Mouse (Mus musculus): ENCODE data around the gene Mmgt2. TPM values are rescaled to one million over a fixed set of nuclear protein-coding genes. Genes with fewer than 3 reads are reported as not detected.
A peak's percentile ranks its signal among the peaks of the same experiment; 100 is the strongest.

Mmgt2 gene
- total RNA-seq, 2 experiments from 2014 or later, result 10.8 to 15.8 TPM

GRCm38 (mm10) chr11:62679954-62680353 lies 31.5 kb downstream of the Mmgt2 start:
- intact Hi-C loops (cut with DNase I), result loop anchor here (10.0 kb wide), 1 partner anchor 285 kb away; no protein-coding TSS in a partner anchor

DNA sequence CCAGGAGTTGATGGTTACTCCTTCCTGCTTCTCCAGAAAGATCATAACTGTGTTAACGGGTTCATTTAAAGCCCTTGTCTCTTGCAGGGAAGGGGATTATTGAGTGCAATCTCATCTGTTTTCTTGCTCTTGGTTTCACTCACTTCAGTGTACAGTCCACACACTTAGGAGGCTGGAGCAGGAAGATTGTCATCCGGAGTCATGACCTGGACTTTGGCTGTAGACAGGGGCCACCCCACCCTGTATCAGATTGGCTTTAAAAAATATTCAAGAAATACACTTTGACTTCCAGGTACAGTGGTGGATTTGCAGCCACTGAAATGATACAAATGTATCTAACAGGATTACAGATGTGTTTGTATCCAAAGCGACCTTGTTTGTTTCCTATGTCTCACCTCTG lies 43.1 kb downstream of the Mmgt2 start:
- DNase-seq, result no peak
- intact Hi-C loops (cut with DNase I), result no loop called here

More at GRCm38 (mm10) chr11:62679954-62680353, 31.5 kb downstream of the Mmgt2 start:
- DNase-seq, result no peak

- peak; percentile 59 to 67 for DNase-seq
- intact Hi-C loops (cut with DNase I), result no loop called here
Observed at GRCm38 (mm10) chr11:62693299-62694184, 45.1 kb downstream of the Mmgt2 start.

DNA sequence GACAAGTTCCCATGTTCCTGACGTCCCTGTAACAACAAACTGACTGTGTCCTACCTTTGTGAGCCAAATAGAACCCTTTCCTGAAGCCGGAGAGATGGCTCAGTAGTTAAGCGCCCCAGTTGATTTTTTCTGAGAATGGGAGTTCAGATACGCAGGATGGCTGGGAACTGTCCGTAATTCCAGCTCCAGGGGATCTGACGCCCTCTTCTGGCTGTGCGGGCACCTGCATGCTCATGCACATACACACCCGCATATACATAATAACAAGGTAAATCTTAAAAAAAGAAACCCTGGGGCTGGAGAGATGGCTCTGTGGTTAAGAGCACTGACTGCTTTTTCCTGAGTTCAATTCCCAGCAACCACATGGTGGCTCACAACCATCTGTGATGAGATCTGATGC lies 46.7 kb downstream of the Mmgt2 start:
- intact Hi-C loops (cut with DNase I), result no loop called here
- no peak for DNase-seq

DNA sequence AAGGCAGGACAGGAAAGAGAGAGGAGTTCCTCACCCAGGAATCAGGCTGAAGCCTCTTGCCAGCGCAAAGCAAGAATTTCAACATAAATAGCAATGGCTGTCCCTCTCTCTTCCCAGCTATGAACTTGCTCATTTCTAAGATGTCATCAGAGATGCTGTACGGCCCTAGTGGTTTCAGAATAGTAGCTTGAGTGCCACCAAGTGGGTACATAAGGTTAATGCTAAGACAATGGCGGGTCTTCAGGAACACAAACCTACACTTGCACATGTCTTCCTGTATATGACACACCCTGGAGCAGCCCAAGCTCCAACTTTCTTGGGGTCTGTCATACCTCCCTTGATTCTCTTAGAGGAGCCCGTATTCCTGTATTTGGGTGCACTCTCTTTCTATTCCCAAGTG lies 51.3 kb downstream of the Mmgt2 start:
- intact Hi-C loops (cut with DNase I), result no loop called here
- DNase-seq, result no peak

- intact Hi-C loops (cut with DNase I), result no loop called here
- no peak for DNase-seq
Observed at GRCm38 (mm10) chr11:62701218-62701617, 52.8 kb downstream of the Mmgt2 start.

- intact Hi-C loops (cut with DNase I), result no loop called here
- DNase-seq, result no peak
Observed at GRCm38 (mm10) chr11:62706141-62706540, 57.7 kb downstream of the Mmgt2 start.

GRCm38 (mm10) chr11:62708252-62708651 lies 59.8 kb downstream of the Mmgt2 start:
- no peak for DNase-seq
- intact Hi-C loops (cut with DNase I), result no loop called here

DNA sequence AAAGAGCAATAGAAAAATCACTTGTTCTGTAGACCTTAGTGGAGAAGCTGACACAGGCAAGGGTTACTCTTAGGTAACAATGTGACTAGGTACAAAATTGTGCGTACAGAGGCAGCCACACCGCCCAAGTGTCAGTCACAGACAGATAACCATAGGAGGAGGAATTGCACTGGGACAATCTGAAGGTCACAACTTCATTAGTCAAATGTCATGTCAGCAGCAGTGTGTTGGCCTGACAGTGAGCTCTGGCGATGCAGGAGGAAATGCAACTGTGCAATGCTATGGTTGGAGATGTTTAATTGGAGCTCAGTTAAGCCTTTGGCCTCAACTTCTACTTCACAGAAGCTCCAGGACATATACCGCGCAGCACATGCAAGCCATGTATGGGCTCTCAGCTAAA lies 62.2 kb downstream of the Mmgt2 start:
- intact Hi-C loops (cut with DNase I), result no loop called here
- peak in 1 of 2 experiments; percentile 11 for DNase-seq

Other genes with a start within 250 kb of the Mmgt2 start
- 1 to 10 TPM; 2.7 to 3.6 TPM for gene Pigl, start 190.2 kb upstream of the Mmgt2 start, total RNA-seq (2021)
- 100 to 1,000 TPM; 137 to 148 TPM for gene Ncor1, start 190.1 kb upstream of the Mmgt2 start, total RNA-seq (2021)
- 10 to 100 TPM; 19.3 to 19.8 TPM for gene Cenpv, start 109.4 kb upstream of the Mmgt2 start, total RNA-seq (2021)
- 100 to 1,000 TPM; 678 to 750 TPM for gene Ubb, start 97.5 kb upstream of the Mmgt2 start, total RNA-seq (2021)
- gene Trpv2, start 74.2 kb upstream of the Mmgt2 start, total RNA-seq (2021), result 1 to 10 TPM; 4.3 to 4.5 TPM
- 10 to 100 TPM; 12.0 to 12.3 TPM for gene Lrrc75a, start 141 bp upstream of the Mmgt2 start, total RNA-seq (2021)
- gene Zfp287, start 83.2 kb downstream of the Mmgt2 start, total RNA-seq (2021), result 1 to 10 TPM; 3.4 to 4.6 TPM
- not detected for gene Gm10428, start 104.4 kb downstream of the Mmgt2 start, total RNA-seq (2021)
- gene Zfp286, start 140.8 kb downstream of the Mmgt2 start, total RNA-seq (2021), result 1 to 10 TPM; 1.5 to 2.1 TPM
- gene Trim16, start 171.6 kb downstream of the Mmgt2 start, total RNA-seq (2021), result 1 to 10 TPM; 8.2 to 9.4 TPM
- under 1 TPM; 0.26 to 0.27 TPM for gene Fbxw10, start 198.4 kb downstream of the Mmgt2 start, total RNA-seq (2021)
- gene Tvp23b, start 230.8 kb downstream of the Mmgt2 start, total RNA-seq (2021), result 10 to 100 TPM; 18.4 to 24.4 TPM

All from heart, postnatal 10 days (tissue).